Mouse (Mus musculus) MEL (cell line): ENCODE measurements around the gene Gm21962.

Experiments
- CHD2 ChIP-seq: IDR thresholded peaks from 2 replicates; pipeline ENCODE4 v1.6.1; 2011; ENCODE audit warnings: low read length, improper control_type of control experiment
- CTCF ChIP-seq, 3 experiments: IDR thresholded peaks in 2 of 3; conservative IDR thresholded peaks in 1 of 3; 2 replicates each; pipeline ENCODE4 v1.5.1; 2011 to 2012; ENCODE audit warnings: low read length in 3 of 3, low read depth in 2 of 3, mild to moderate bottlenecking in 2 of 3, improper control_type of control experiment in 1 of 3, inconsistent platforms in 1 of 3, mixed read lengths in 1 of 3, moderate library complexity in 1 of 3; ENCODE audit not compliant: control insufficient read depth in 1 of 3, insufficient read depth in 1 of 3, poor library complexity in 1 of 3, severe bottlenecking in 1 of 3
- E2F4 ChIP-seq: IDR thresholded peaks from 2 replicates; pipeline ENCODE4 v1.6.1; 2011; ENCODE audit warnings: low read depth, low read length, improper control_type of control experiment, borderline replicate concordance
- EP300 ChIP-seq, 2 experiments: IDR thresholded peaks; 2 replicates each; pipeline ENCODE4 v1.6.1; 2011; ENCODE audit warnings: improper control_type of control experiment in 2 of 2, low read length in 2 of 2, low read depth in 1 of 2, mild to moderate bottlenecking in 1 of 2
- MAX ChIP-seq: IDR thresholded peaks from 2 replicates; pipeline ENCODE4 v1.6.1; 2011; ENCODE audit warnings: low read length, improper control_type of control experiment
- MXI1 ChIP-seq: IDR thresholded peaks from 2 replicates; pipeline ENCODE4 v1.6.1; 2011; ENCODE audit warnings: mild to moderate bottlenecking, low read depth, low read length, improper control_type of control experiment
- NELFE ChIP-seq: IDR thresholded peaks from 2 replicates; pipeline ENCODE4 v1.6.1; 2011; ENCODE audit warnings: low read depth, low read length, improper control_type of control experiment
- POLR2A ChIP-seq, 2 experiments: IDR thresholded peaks; 2 replicates each; pipeline ENCODE4 v1.6.1; 2011 to 2012; ENCODE audit warnings: low read length in 2 of 2, mild to moderate bottlenecking in 2 of 2, control low read depth in 1 of 2, improper control_type of control experiment in 1 of 2, low read depth in 1 of 2, moderate library complexity in 1 of 2; ENCODE audit not compliant: control insufficient read depth in 1 of 2, insufficient read depth in 1 of 2, poor library complexity in 1 of 2
- POLR2AphosphoS2 ChIP-seq: IDR thresholded peaks from 2 replicates; pipeline ENCODE4 v1.6.1; 2011; ENCODE audit warnings: low read length, improper control_type of control experiment
- POLR2AphosphoS5 ChIP-seq: IDR thresholded peaks from 2 replicates; pipeline ENCODE4 v1.6.1; 2012; ENCODE audit warnings: low read depth, borderline replicate concordance, mild to moderate bottlenecking, inconsistent platforms, low read length, moderate library complexity, mixed read lengths
- RAD21 ChIP-seq: IDR thresholded peaks from 2 replicates; pipeline ENCODE4 v1.6.1; 2011; ENCODE audit warnings: mild to moderate bottlenecking, low read depth, low read length, improper control_type of control experiment
- TAL1 ChIP-seq: IDR thresholded peaks from 2 replicates; pipeline ENCODE4 v1.6.1; 2012; ENCODE audit warnings: mild to moderate bottlenecking, inconsistent platforms, low read length, moderate library complexity, mixed read lengths

DNA sequence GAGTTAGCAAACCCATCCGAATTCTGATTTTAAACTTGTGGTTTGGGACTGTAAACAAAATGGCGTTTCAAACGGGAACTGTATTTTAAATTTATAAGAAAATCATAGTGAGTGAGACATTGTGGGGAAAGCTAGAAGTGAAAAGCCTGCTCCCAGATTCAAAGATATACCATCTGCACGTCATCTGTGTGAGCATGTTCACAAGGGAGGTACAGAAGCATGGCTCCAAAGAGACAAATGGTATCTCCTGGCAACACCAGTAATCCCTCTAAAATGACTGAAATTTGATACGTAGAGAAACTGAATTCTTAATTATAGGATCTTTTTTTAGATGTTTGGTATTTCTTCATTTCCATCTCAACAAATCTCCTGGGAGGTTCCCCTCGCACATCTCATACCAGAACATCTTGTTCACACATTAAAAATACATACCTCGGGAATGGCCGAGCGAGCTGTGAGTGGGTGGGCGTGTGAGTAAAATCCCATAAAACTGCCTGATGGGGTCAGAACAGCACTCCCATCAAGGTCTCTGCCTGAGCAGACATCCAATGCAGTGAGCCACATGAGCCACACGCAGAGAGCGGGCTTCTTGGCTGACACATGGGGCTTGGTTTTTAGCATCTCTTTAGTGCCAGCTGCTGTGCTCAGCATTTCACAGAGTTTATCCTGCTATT lies 23.8 kb upstream of the Gm21962 start:
- TF ChIP-seq MAX (no peak), E2F4 (no peak), POLR2AphosphoS5 (no peak), CTCF (IDR thresholded peaks at IDR 0.05 in 2 of 3, conservative IDR thresholded peaks at IDR 0.05 in 1 of 3; ENCODE audit: control insufficient read depth in 1 of 3, insufficient read depth in 1 of 3, low read depth in 2 of 3, low read length in 3 of 3, poor library complexity in 1 of 3, severe bottlenecking in 1 of 3) (no peak), RAD21 (no peak), POLR2A (IDR thresholded peaks at IDR 0.05; ENCODE audit: control insufficient read depth in 1 of 2, insufficient read depth in 1 of 2, low read depth in 1 of 2, low read length in 2 of 2, poor library complexity in 1 of 2) (no peak), TAL1 (no peak), EP300 (IDR thresholded peaks at IDR 0.05; ENCODE audit: low read depth in 1 of 2, low read length in 2 of 2) (no peak), NELFE (no peak), CHD2 (no peak), POLR2AphosphoS2 (no peak), MXI1 (no peak)
